Mouse (Mus musculus) hindbrain, postnatal 0 days (tissue): Measurements from ENCODE around the gene Jarid2. TPM values are rescaled to one million over a fixed set of nuclear protein-coding genes. Genes with fewer than 3 reads are reported as not detected.

Experiments
- ATAC-seq: fragments of 200-750 bp; cut with Nextera tagmentation; 2 replicates; pipeline ENCODE4 v1.8.0; 2017; ENCODE audit warnings: mild to moderate bottlenecking, moderate TSS enrichment, moderate library complexity
- DNase-seq: peaks from one replicate; pipeline ENCODE4 v3.0.0-alpha.2; 2015; ENCODE audit warnings: low spot score
- H3K27ac ChIP-seq: fragments of 300-500 bp; sonication (generic); 2 replicates; pipeline ENCODE4 v1.5.1; 2014; ENCODE audit warnings: mild to moderate bottlenecking
- H3K27me3 ChIP-seq: fragments of 300-500 bp; sonication (generic); 2 replicates; pipeline ENCODE4 v1.6.1; 2014; ENCODE audit warnings: low read length, mixed read lengths; ENCODE audit not compliant: insufficient read depth
- H3K36me3 ChIP-seq: fragments of 300-500 bp; sonication (generic); 2 replicates; pipeline ENCODE4 v1.6.1; 2014; ENCODE audit warnings: low read length, mixed read lengths; ENCODE audit not compliant: insufficient read depth
- H3K4me1 ChIP-seq: fragments of 300-500 bp; sonication (generic); 2 replicates; pipeline ENCODE4 v1.6.1; 2014; ENCODE audit warnings: antibody characterized with exemption, low read length, mixed read lengths; ENCODE audit not compliant: insufficient read depth
- H3K4me2 ChIP-seq: fragments of 300-500 bp; sonication (generic); 2 replicates; pipeline ENCODE4 v1.6.1; 2014; ENCODE audit warnings: low read depth, mild to moderate bottlenecking, low read length, moderate library complexity, mixed read lengths
- H3K4me3 ChIP-seq: fragments of 300-500 bp; sonication (generic); 2 replicates; pipeline ENCODE4 v1.5.1; 2014; ENCODE audit warnings: low read length
- H3K9ac ChIP-seq: fragments of 300-500 bp; sonication (generic); replicated peaks from 2 replicates; pipeline ENCODE4 v1.6.1; 2014; ENCODE audit warnings: mild to moderate bottlenecking, low read length, moderate library complexity, mixed read lengths
- H3K9me3 ChIP-seq: fragments of 300-500 bp; sonication (generic); 2 replicates; pipeline ENCODE4 v1.6.1; 2016; ENCODE audit warnings: low read length, mixed read lengths
- CTCF ChIP-seq: IDR thresholded peaks from 2 replicates; pipeline ENCODE4 v1.5.1; 2016; ENCODE audit warnings: antibody characterized with exemption, control low read depth, low read depth
- WGBS: fragments of 180-500 bp; shearing (Covaris S2); extraction: QIAGEN DNeasy Blood & Tissue Kit; methylation state at CpG from one replicate; pipeline ENCODE4 v1.1.7; 2014; 5-methylcytosine and 5-hydroxymethylcytosine counted together
- polyA plus RNA-seq: library from polyadenylated mRNA; unstranded; fragments of >200 nt; fragmentation: Nextera tagmentation; extraction: Ambion mirVana; gene quantifications from 2 replicates; pipeline ENCODE4 v1.2.1, GENCODE M21; 2015
- total RNA-seq: library from RNA; depleted of rRNA; stranded (reverse); fragments of >200 nt; gene quantifications from 2 replicates; pipeline ENCODE4 v1.2.3, GENCODE M21; 2014

Jarid2 gene
- total and polyA plus RNA-seq, 2 experiments from 2014 or later = 19.3 to 21.6 TPM

- ATAC-seq = no peak
- H3K27ac ChIP-seq = no peak overlapping the region
- no peaks in the 10 kb centered on the region for H3K9me3 ChIP-seq
- WGBS = 86% methylated on average over 3 of the region's 3 CpGs
- no peaks in the 10 kb centered on the region for H3K4me1 ChIP-seq
- H3K9ac ChIP-seq = no peak overlapping the region
- no peaks in the 10 kb centered on the region for H3K27me3 ChIP-seq
- H3K4me3 ChIP-seq = no peak overlapping the region
- H3K36me3 ChIP-seq = no peaks in the 10 kb centered on the region
- H3K4me2 ChIP-seq = no peak overlapping the region
- no peak for TF ChIP-seq CTCF
- DNase-seq = no peak
These were observed 46.1 kb downstream of the Jarid2 start for GRCm38 (mm10) chr13:44775396-44775795.

- no peak for DNase-seq
- TF ChIP-seq CTCF = no peak
- 67% methylated on average over 1 of the region's 1 CpGs for WGBS
These were observed 51.2 kb downstream of the Jarid2 start for GRCm38 (mm10) chr13:44780506-44780905.

GRCm38 (mm10) chr13:44781126-44781525 lies 51.9 kb downstream of the Jarid2 start:
- ATAC-seq = no peak

More at GRCm38 (mm10) chr13:44780506-44780905, 51.2 kb downstream of the Jarid2 start:
- Histone ChIP-seq H3K4me2 (no peak overlapping the region), H3K27me3 (no peaks in the 10 kb centered on the region), H3K4me3 (no peak overlapping the region), H3K9ac (no peak overlapping the region), H3K36me3 (no peaks in the 10 kb centered on the region), H3K27ac (no peak overlapping the region), H3K9me3 (no peaks in the 10 kb centered on the region), H3K4me1 (no peaks in the 10 kb centered on the region)
- ATAC-seq = no peak

GRCm38 (mm10) chr13:44784551-44784950 lies 55.3 kb downstream of the Jarid2 start:
- H3K4me1 ChIP-seq = peaks cover 13% of the 10 kb centered on the region; the same call in 1 of the 2 replicates
- ATAC-seq (no peak), DNase-seq (no peak)
- no peaks in the 10 kb centered on the region for H3K36me3 ChIP-seq
- H3K4me3 ChIP-seq = no peak overlapping the region
- WGBS = 80% methylated on average over 1 of the region's 1 CpGs
- H3K9me3 ChIP-seq = no peaks in the 10 kb centered on the region
- H3K27ac ChIP-seq = no peak overlapping the region
- H3K4me2 ChIP-seq = no peak overlapping the region
- H3K9ac ChIP-seq = no peak overlapping the region
- TF ChIP-seq CTCF = no peak
- H3K27me3 ChIP-seq = no peaks in the 10 kb centered on the region

More at GRCm38 (mm10) chr13:44781126-44781525, 51.9 kb downstream of the Jarid2 start:
- TF ChIP-seq CTCF = no peak
- no peak for DNase-seq
- 89% methylated on average over 2 of the region's 2 CpGs for WGBS
- Histone ChIP-seq H3K27ac (no peak overlapping the region), H3K4me3 (no peak overlapping the region), H3K4me2 (no peak overlapping the region), H3K4me1 (peaks cover 5% of the 10 kb centered on the region; the same call in 1 of the 2 replicates), H3K36me3 (no peaks in the 10 kb centered on the region), H3K9ac (no peak overlapping the region), H3K9me3 (no peaks in the 10 kb centered on the region), H3K27me3 (no peaks in the 10 kb centered on the region)

DNA sequence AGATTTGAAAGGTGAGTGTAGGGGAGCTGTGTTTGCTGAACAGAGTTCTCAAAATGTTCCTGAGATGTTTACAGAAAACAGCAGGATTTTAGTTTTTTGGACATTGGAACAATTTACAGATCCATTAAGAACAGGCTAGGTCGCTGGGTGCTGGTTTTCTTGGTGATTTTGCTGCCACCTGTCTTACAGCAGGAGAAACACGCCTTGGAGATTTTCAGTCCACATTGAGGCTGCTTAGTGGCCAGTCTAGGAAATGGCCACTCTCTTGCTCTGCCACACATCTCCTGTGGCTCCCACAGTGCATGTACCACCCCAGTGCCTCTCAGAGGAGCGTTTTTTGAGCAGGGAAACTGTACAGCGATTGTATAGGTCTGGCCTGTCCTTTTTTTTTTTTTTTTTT lies 57.0 kb downstream of the Jarid2 start:
- 19% methylated on average over 4 of the region's 4 CpGs for WGBS
- H3K27ac ChIP-seq = no peak overlapping the region
- peak; percentile 83 for TF ChIP-seq CTCF
- DNase-seq = peak; percentile 85
- no peaks in the 10 kb centered on the region for H3K36me3 ChIP-seq
- no peak overlapping the region for H3K4me3 ChIP-seq
- H3K9me3 ChIP-seq = no peaks in the 10 kb centered on the region
- peaks cover 13% of the 10 kb centered on the region; the same call in 1 of the 2 replicates for H3K4me1 ChIP-seq
- no peak overlapping the region for H3K4me2 ChIP-seq
- H3K27me3 ChIP-seq = no peaks in the 10 kb centered on the region
- ATAC-seq = peak; percentile 78
- H3K9ac ChIP-seq = no peak overlapping the region

DNA sequence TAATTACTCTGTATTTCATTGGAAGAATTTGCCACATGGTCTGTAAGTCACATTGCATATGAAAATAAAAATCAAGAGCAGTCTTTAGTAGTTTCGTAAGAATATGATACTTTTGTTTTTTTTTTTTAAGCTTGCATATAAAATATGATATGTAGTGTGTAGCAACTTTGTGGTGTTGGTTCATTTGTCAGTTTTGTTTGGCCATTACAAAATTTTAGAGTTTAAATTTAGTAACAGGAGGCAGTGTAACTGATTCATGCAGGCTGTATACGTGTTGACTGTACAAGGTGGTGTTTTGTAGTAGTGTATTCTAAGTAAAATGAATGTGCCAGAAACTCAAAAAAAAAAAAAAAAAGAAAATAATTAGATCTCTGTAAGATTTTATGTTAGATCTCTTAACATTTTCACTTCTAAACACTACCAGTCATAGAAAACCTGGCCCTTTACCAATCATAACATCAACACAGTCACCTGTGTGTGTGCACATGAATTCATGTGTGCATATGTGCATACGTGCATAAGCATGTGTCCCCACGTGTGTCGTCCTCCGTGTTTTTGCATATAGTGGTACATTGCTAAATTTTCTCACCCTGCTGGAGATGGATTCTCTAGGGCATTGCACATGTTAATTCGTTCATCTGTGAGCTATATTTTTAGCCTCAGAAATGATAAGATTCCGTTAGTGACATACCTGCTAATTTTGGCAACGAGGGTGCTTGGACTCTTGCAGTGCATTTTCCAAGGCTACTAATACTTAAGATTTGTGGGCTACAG lies 59.3 kb downstream of the Jarid2 start:
- no peak for ATAC-seq
- 80% methylated on average over 9 of the region's 9 CpGs for WGBS

GRCm38 (mm10) chr13:44789982-44790381 lies 60.7 kb downstream of the Jarid2 start:
- Histone ChIP-seq H3K9ac (no peak overlapping the region), H3K27ac (no peak overlapping the region), H3K36me3 (no peaks in the 10 kb centered on the region), H3K9me3 (no peaks in the 10 kb centered on the region), H3K4me1 (peaks cover 13% of the 10 kb centered on the region; the same call in 1 of the 2 replicates), H3K4me2 (no peak overlapping the region), H3K27me3 (no peaks in the 10 kb centered on the region), H3K4me3 (no peak overlapping the region)
- DNase-seq (no peak), ATAC-seq (no peak)
- TF ChIP-seq CTCF = no peak
- 54% methylated on average over 2 of the region's 2 CpGs for WGBS

More for the DNA sequence above, 59.3 kb downstream of the Jarid2 start:
- Histone ChIP-seq H3K4me1 (peaks cover 13% of the 10 kb centered on the region; the same call in 1 of the 2 replicates), H3K4me3 (no peak overlapping the region), H3K4me2 (no peak overlapping the region), H3K9me3 (no peaks in the 10 kb centered on the region), H3K27me3 (no peaks in the 10 kb centered on the region), H3K27ac (no peak overlapping the region), H3K9ac (no peak overlapping the region), H3K36me3 (no peaks in the 10 kb centered on the region)
- no peak for TF ChIP-seq CTCF
- DNase-seq = no peak
